Mouse (Mus musculus) lung, postnatal 0 days (tissue): ENCODE measurements at regions not wholly inside any gene's neighbourhood (a gene's known extent, or its start where the extent isn't known, plus 50 kb on each side); places are given as distances from the start of the nearest gene placed in this dataset.

ENCODE experiments used
- CTCF ChIP-seq: IDR thresholded peaks from 2 replicates; pipeline ENCODE4 v1.5.1; 2016; ENCODE audit warnings: antibody characterized with exemption, mild to moderate bottlenecking
- EP300 ChIP-seq: IDR thresholded peaks from 2 replicates; pipeline ENCODE4 v1.6.1; 2016; ENCODE audit warnings: antibody characterized with exemption, mild to moderate bottlenecking, control low read depth

DNA sequence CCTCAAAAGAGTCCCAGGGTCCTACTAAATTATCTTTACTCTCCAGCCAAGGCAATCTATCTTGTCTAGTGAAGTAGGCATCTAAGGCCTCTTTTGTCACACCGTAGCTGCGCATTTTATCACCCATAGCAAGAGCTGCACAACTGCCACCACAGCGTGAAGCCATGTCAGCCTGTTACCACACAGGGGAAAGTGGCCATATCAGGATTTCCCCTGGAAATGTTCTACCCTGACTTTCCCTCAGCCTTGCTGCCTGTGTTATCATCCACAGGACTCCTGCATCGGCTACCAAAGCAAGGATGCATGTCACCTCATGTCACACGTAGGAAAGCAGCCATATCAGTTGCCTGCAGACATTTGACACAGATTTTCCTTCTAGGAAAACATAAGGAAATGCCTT is 233.2 kb upstream of the Fn1 start:
- TF ChIP-seq CTCF (no peak), EP300 (no peak)
